12 mouse cellular contexts compared by ENCODE assay signal in the genomic region with DNA sequence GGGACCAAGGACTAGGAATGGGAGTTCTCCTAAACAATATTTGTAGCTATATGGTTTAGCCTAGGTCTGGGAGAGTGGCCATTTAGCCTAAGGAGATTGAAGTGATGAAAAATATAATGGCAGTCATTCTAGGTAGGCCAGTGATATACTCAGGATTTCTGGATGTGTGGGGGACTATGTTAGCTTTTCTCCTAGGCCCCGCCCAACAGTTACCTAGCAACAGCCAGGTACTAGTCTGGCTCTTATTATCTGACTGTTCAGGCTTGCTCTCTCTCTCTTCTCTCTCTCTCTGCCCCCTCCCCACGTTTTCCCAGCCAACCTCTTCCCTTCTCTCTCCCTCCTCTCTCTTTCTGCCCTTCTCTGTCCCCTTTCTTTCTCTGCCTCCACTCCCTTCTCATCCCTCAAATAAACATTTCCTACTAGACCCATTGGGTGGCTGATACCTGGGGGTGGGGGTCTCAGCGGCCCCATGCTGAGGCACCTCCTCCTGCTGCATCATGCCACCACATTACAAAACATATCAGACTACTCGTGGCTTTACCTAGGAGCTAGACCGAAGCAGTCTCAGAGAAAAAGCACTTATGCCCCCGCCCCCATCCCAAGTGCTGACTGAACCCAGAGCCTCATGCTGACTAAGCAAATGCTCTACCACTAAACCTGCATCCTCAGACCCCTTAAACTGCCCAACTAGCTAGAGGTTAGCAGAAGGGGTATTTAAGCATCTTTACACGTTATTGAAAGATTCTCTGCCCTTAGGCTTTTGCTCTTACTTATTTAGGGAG. TPM values are rescaled to one million over a fixed set of nuclear protein-coding genes. Genes with fewer than 3 reads are reported as not detected.
A peak's percentile ranks its signal among the peaks of the same experiment; 100 is the strongest.
DNase-seq lines count a peak whose midpoint lies in the region; ATAC-seq and TF ChIP-seq lines count a peak whose summit lies in the region.
"Had no signal": no experiment of that assay in that cellular context is flagged by ENCODE, and none has a peak within 500 bp of the region (broad histone marks: within the 10 kb centered on the region; RNA-seq: fewer than 3 reads in every experiment).

No protein-coding gene starts in this region.

- peak; percentile 17; the same call in 1 of the 2 replicates for ATAC-seq in embryonic facial prominence, embryonic 11.5 days (replicated peaks; ENCODE audit: insufficient number of reproducible peaks, low FRiP score, low TSS enrichment, low read depth)
- peak; percentile 46 for ATAC-seq in hindbrain, embryonic 13.5 days (ENCODE audit: low FRiP score)
- ATAC-seq in neural tube, embryonic 12.5 days (ENCODE audit: low FRiP score, low read depth): peak; percentile 42
- ATAC-seq: intestine, embryonic 15.5 days; liver, postnatal 0 days had no signal

- H3K4me2 ChIP-seq in embryonic facial prominence, embryonic 11.5 days (ENCODE audit: low read depth, low read length): no peak overlapping the region
- H3K4me2 ChIP-seq in hindbrain, embryonic 13.5 days: peak overlapping the region; percentile 48
- H3K4me2 ChIP-seq in neural tube, embryonic 12.5 days (replicated peaks): peak overlapping the region; percentile 42
- H3K4me2 ChIP-seq: heart, embryonic 13.5 days; intestine, embryonic 15.5 days had no signal

- H3K4me1 ChIP-seq in embryonic facial prominence, embryonic 11.5 days (ENCODE audit: control insufficient read depth, insufficient read depth, low read length): no peaks in the 10 kb centered on the region
- peaks cover 63% of the 10 kb centered on the region for H3K4me1 ChIP-seq in hindbrain, embryonic 13.5 days (replicated peaks)
- peaks cover 52% of the 10 kb centered on the region for H3K4me1 ChIP-seq in neural tube, embryonic 12.5 days

- WGBS in embryonic facial prominence, embryonic 11.5 days: 31% methylated on average over 7 of the region's 7 CpGs
- WGBS in hindbrain, embryonic 13.5 days: 21% methylated on average over 7 of the region's 7 CpGs
- WGBS in neural tube, embryonic 12.5 days: 25% methylated on average over 7 of the region's 7 CpGs

- no peaks in the 10 kb centered on the region for H3K27me3 ChIP-seq in embryonic facial prominence, embryonic 11.5 days (ENCODE audit: control insufficient read depth, insufficient read depth, low read length)
- H3K27me3 ChIP-seq in hindbrain, embryonic 13.5 days: no peaks in the 10 kb centered on the region
- H3K27me3 ChIP-seq in neural tube, embryonic 12.5 days (replicated peaks): no peaks in the 10 kb centered on the region
- H3K27me3 ChIP-seq: heart, embryonic 13.5 days; intestine, embryonic 15.5 days had no signal

- no peak overlapping the region for H3K9ac ChIP-seq in embryonic facial prominence, embryonic 11.5 days (replicated peaks; ENCODE audit: low read length)
- peak overlapping the region; percentile 47 for H3K9ac ChIP-seq in hindbrain, embryonic 13.5 days
- H3K9ac ChIP-seq in neural tube, embryonic 12.5 days: no peak overlapping the region
- H3K9ac ChIP-seq: heart, embryonic 13.5 days; intestine, embryonic 15.5 days; liver, postnatal 0 days had no signal

- no peaks in the 10 kb centered on the region for H3K9me3 ChIP-seq in embryonic facial prominence, embryonic 11.5 days (replicated peaks; ENCODE audit: control insufficient read depth, low read length)
- no peaks in the 10 kb centered on the region for H3K9me3 ChIP-seq in hindbrain, embryonic 13.5 days
- no peaks in the 10 kb centered on the region for H3K9me3 ChIP-seq in neural tube, embryonic 12.5 days
- H3K9me3 ChIP-seq: heart, embryonic 13.5 days; intestine, embryonic 15.5 days had no signal

- TF ChIP-seq CTCF in left cerebral cortex, adult 2 months (IDR thresholded peaks at IDR 0.05): no peak

- H3K27ac ChIP-seq in left cerebral cortex, adult 2 months: peak overlapping the region; percentile 81
- no peak overlapping the region for H3K27ac ChIP-seq in embryonic facial prominence, embryonic 11.5 days (replicated peaks; ENCODE audit: low read depth, low read length)
- peak overlapping the region; percentile 99 for H3K27ac ChIP-seq in hindbrain, embryonic 13.5 days
- H3K27ac ChIP-seq in neural tube, embryonic 12.5 days: peak overlapping the region; percentile 78
- H3K27ac ChIP-seq: heart, embryonic 13.5 days; intestine, embryonic 15.5 days had no signal

- DNase-seq in left cerebral cortex, adult 2 months (ENCODE audit: extremely low spot score in 1 of 2, low spot score in 2 of 2): no peak
- no peak for DNase-seq in left cerebral cortex, postnatal 14 days (ENCODE audit: low spot score in 2 of 2)
- no peak for DNase-seq in embryonic facial prominence, embryonic 11.5 days (ENCODE audit: low spot score)
- DNase-seq in adrenal gland, postnatal 14 days: no peak
- no peak for DNase-seq in gastrocnemius, adult 8-10 months (ENCODE audit: low spot score in 2 of 2)
- DNase-seq in thymus, postnatal 14 days: no peak
- DNase-seq: liver, postnatal 0 days; thymus, postnatal 25 days had no signal

- intact Hi-C loops in left cerebral cortex, adult 2 months (cut with DNase I): no loop called here
- intact Hi-C loops in left cerebral cortex, postnatal 14 days (cut with DNase I): no loop called here

- no peaks in the 10 kb centered on the region for H3K36me3 ChIP-seq in embryonic facial prominence, embryonic 11.5 days (replicated peaks; ENCODE audit: control insufficient read depth, insufficient read depth, low read depth, low read length)
- no peaks in the 10 kb centered on the region for H3K36me3 ChIP-seq in hindbrain, embryonic 13.5 days
- H3K36me3 ChIP-seq in neural tube, embryonic 12.5 days: 0 out of 2 replicates have a peak, but pooled peaks cover 2% of the 10 kb centered on the region
- H3K36me3 ChIP-seq: intestine, embryonic 15.5 days had no signal

- no peak overlapping the region for H3K4me3 ChIP-seq in left cerebral cortex, adult 2 months
- no peak overlapping the region for H3K4me3 ChIP-seq in embryonic facial prominence, embryonic 11.5 days (ENCODE audit: low read depth, low read length)
- H3K4me3 ChIP-seq in hindbrain, embryonic 13.5 days: no peak overlapping the region
- H3K4me3 ChIP-seq in neural tube, embryonic 12.5 days: no peak overlapping the region
- H3K4me3 ChIP-seq: heart, embryonic 13.5 days; intestine, embryonic 15.5 days had no signal

RNA-seq across cellular contexts. Expression of a gene that starts 1.7 kb away (rescaled TPM):
- total RNA-seq in left cerebral cortex, adult 2 months (2021): 10 to 100 TPM; 17.9 to 21.8 TPM
- total RNA-seq in left cerebral cortex, postnatal 14 days (2021): 10 to 100 TPM; 22.8 to 22.9 TPM
- 21.6 and 21.9 TPM in 2 replicates for polyA plus RNA-seq in embryonic facial prominence, embryonic 11.5 days (2014; fragmentation: Nextera tagmentation; extraction: Ambion mirVana)
- polyA plus RNA-seq in hindbrain, embryonic 13.5 days (2015; fragmentation: Nextera tagmentation; extraction: Ambion mirVana): 25.4 and 27.1 TPM in 2 replicates
- polyA plus RNA-seq in neural tube, embryonic 12.5 days (2016; fragmentation: Nextera tagmentation; extraction: Ambion mirVana): 26.6 and 29.7 TPM in 2 replicates
- total RNA-seq in adrenal gland, postnatal 14 days (2021): 19.0 and 25.7 TPM in 2 replicates
- 1 to 10 TPM; 5.8 to 7.1 (median 6.6) TPM for total RNA-seq in gastrocnemius, adult 8-10 months (2022)

RNA-seq across cellular contexts. Expression of a gene that starts 19.2 kb away (rescaled TPM):
- 10 to 100 TPM; 11.3 to 12.0 TPM for total RNA-seq in left cerebral cortex, adult 2 months (2021)
- total RNA-seq in left cerebral cortex, postnatal 14 days (2021): 10 to 100 TPM; 20.6 to 23.4 TPM
- 40.0 and 46.3 TPM in 2 replicates for polyA plus RNA-seq in embryonic facial prominence, embryonic 11.5 days (2014; fragmentation: Nextera tagmentation; extraction: Ambion mirVana)
- 75.9 and 77.3 TPM in 2 replicates for polyA plus RNA-seq in hindbrain, embryonic 13.5 days (2015; fragmentation: Nextera tagmentation; extraction: Ambion mirVana)
- 123 and 125 TPM in 2 replicates for polyA plus RNA-seq in neural tube, embryonic 12.5 days (2016; fragmentation: Nextera tagmentation; extraction: Ambion mirVana)
- 2.3 and 3.5 TPM in 2 replicates for total RNA-seq in adrenal gland, postnatal 14 days (2021)
- 1 to 10 TPM in 1 of 4 experiments, under 1 TPM in 1, not detected in 2; 0.40 to 1.1 TPM for total RNA-seq in gastrocnemius, adult 8-10 months (2022)

RNA-seq across cellular contexts. Expression of a gene that starts 53.7 kb away (rescaled TPM):
- total RNA-seq in left cerebral cortex, adult 2 months (2021): 10 to 100 TPM; 35.0 to 39.8 TPM
- 10 to 100 TPM; 57.2 to 63.3 TPM for total RNA-seq in left cerebral cortex, postnatal 14 days (2021)
- 8.2 and 8.7 TPM in 2 replicates for polyA plus RNA-seq in embryonic facial prominence, embryonic 11.5 days (2014; fragmentation: Nextera tagmentation; extraction: Ambion mirVana)
- polyA plus RNA-seq in hindbrain, embryonic 13.5 days (2015; fragmentation: Nextera tagmentation; extraction: Ambion mirVana): 29.6 and 36.7 TPM in 2 replicates
- 21.4 and 22.0 TPM in 2 replicates for polyA plus RNA-seq in neural tube, embryonic 12.5 days (2016; fragmentation: Nextera tagmentation; extraction: Ambion mirVana)
- total RNA-seq in adrenal gland, postnatal 14 days (2021): 2.7 and 5.7 TPM in 2 replicates
- total RNA-seq in gastrocnemius, adult 8-10 months (2022): not detected
- polyA plus RNA-seq: liver, postnatal 0 days had no signal
